Mouse (Mus musculus) layer of hippocampus, adult 6 months (tissue): ENCODE results near the gene Olfr951. TPM values are rescaled to one million over a fixed set of nuclear protein-coding genes. Genes with fewer than 3 reads are reported as not detected.

Experiments used
- long read RNA-seq, 2 experiments: library from polyadenylated mRNA; unstranded; transcript quantifications; one replicate each; pipeline ENCODE4 v2.0.0; 2019 to 2020
- polyA plus RNA-seq: library from polyadenylated mRNA; unstranded; fragments of <200 nt; fragmentation: Nextera tagmentation; gene quantifications from 2 replicates; pipeline ENCODE4 v1.2.3, GENCODE M21; 2021

Gene Olfr951
- not detected in 2 replicates for polyA plus RNA-seq
- long read RNA-seq, experiment 1: 0 reads
- long read RNA-seq, experiment 2: 0 reads

DNA sequence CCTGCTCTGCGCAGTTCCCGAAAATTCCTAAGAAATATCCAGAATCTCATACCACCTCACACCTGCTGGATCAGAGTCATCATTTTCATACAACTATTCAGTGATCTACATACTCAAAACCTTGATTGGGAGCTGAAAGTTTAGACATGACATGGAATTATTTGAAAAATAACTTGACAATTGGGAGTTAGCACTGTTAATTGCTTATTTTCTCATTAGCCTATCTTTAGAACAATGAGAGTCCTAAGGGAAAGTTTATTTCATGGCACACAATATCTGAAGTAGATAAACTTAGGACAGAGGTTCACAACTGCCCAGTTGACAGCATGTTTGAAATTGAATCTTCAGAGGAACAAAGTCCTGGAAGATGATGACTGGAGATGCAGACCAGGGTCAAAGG lies at the start of gene Olfr951:
Olfr951 (plus strand) TSS at position 301 of the 400 bp plus-strand sequence.

DNA sequence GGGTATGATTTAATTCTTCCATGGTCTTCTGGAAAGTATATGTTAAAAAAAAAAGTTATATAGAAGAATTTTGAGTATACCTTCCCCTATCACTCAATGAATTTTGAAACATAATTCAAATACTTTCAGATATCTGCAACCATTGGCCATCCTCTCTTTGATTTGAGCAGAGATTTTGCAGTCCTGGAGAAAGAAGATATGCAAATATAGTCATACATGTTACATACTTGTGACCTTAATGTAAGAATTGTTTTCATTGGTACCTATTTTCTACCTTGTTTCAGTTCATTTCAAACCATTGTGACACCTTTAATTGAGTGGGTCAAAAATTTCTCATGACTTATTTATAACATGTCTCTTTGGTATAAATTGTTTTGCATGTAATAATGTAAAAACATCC lies 39.8 kb downstream of the Olfr951 start, which contains the start of gene Olfr952:
Olfr952 (minus strand) TSS at position 101 of the 400 bp plus-strand sequence.

Other genes starting within 250 kb of the Olfr951 start
- gene Olfr943, start 221.1 kb upstream of the Olfr951 start, polyA plus RNA-seq: not detected in 2 replicates
- not detected in 2 replicates for gene Olfr944, start 185.5 kb upstream of the Olfr951 start, polyA plus RNA-seq
- not detected in 2 replicates for gene Olfr1537, start 137.4 kb upstream of the Olfr951 start, polyA plus RNA-seq
- not detected in 2 replicates for gene Olfr945, start 110.6 kb upstream of the Olfr951 start, polyA plus RNA-seq
- not detected in 2 replicates for gene Olfr948, start 61.4 kb upstream of the Olfr951 start, polyA plus RNA-seq
- gene Olfr952, start 39.7 kb downstream of the Olfr951 start, polyA plus RNA-seq: not detected in 2 replicates
- not detected in 2 replicates for gene Olfr954, start 69.3 kb downstream of the Olfr951 start, polyA plus RNA-seq
- not detected in 2 replicates for gene Olfr955, start 84.5 kb downstream of the Olfr951 start, polyA plus RNA-seq
- not detected in 2 replicates for gene Olfr44, start 106.6 kb downstream of the Olfr951 start, polyA plus RNA-seq
- gene Olfr957, start 128.4 kb downstream of the Olfr951 start, polyA plus RNA-seq: not detected in 2 replicates
- not detected in 2 replicates for gene Olfr958, start 166.6 kb downstream of the Olfr951 start, polyA plus RNA-seq
- gene Olfr959, start 188.2 kb downstream of the Olfr951 start, polyA plus RNA-seq: not detected in 2 replicates
- gene AW551984, start 217.0 kb downstream of the Olfr951 start, polyA plus RNA-seq: 3.4 and 5.2 TPM in 2 replicates
- not detected in 2 replicates for gene Olfr148, start 223.2 kb downstream of the Olfr951 start, polyA plus RNA-seq
- gene Olfr960, start 234.0 kb downstream of the Olfr951 start, polyA plus RNA-seq: not detected in 2 replicates